Mouse (Mus musculus) cerebellum, adult 9-10 months (tissue): ENCODE data around the gene Nfix.
A peak's percentile ranks its signal among the peaks of the same experiment; 100 is the strongest.

Experiments used
- DNase-seq: peaks from one replicate; pipeline ENCODE4 v3.0.0; 2022

Nfix gene

GRCm38 (mm10) chr8:84760901-84761300 is 39.2 kb downstream of the Nfix start:
- DNase-seq: no peak

- DNase-seq: peak; percentile 66
These were observed 39.7 kb downstream of the Nfix start for GRCm38 (mm10) chr8:84760405-84760805.

- DNase-seq: no peak
These were observed 40.4 kb downstream of the Nfix start for GRCm38 (mm10) chr8:84759718-84760117.

- DNase-seq: peak; percentile 63
These were observed 41.0 kb downstream of the Nfix start for GRCm38 (mm10) chr8:84759126-84759525.

GRCm38 (mm10) chr8:84758308-84758707 is 41.8 kb downstream of the Nfix start:
- DNase-seq: peak; percentile 60

- peak; percentile 77 for DNase-seq
These were observed 42.6 kb downstream of the Nfix start for GRCm38 (mm10) chr8:84757501-84757900.

- DNase-seq: no peak
These were observed 47.2 kb downstream of the Nfix start for GRCm38 (mm10) chr8:84752734-84753582.

- DNase-seq: peak; percentile 61
These were observed 50.6 kb downstream of the Nfix start for GRCm38 (mm10) chr8:84749519-84749918.

GRCm38 (mm10) chr8:84745032-84745925 is 54.9 kb downstream of the Nfix start:
- no peak for DNase-seq

- DNase-seq: no peak
These were observed 56.4 kb downstream of the Nfix start for GRCm38 (mm10) chr8:84743517-84744420.

GRCm38 (mm10) chr8:84743054-84743415 is 57.1 kb downstream of the Nfix start:
- no peak for DNase-seq

- no peak for DNase-seq
These were observed 57.7 kb downstream of the Nfix start for GRCm38 (mm10) chr8:84742171-84743053.

GRCm38 (mm10) chr8:84740895-84741843 is 59.0 kb downstream of the Nfix start:
- DNase-seq: no peak

- DNase-seq: no peak
These were observed 60.8 kb downstream of the Nfix start for GRCm38 (mm10) chr8:84739401-84739742.

- DNase-seq: no peak
These were observed 61.3 kb downstream of the Nfix start for GRCm38 (mm10) chr8:84738715-84739400.

- no peak for DNase-seq
These were observed 61.9 kb downstream of the Nfix start for GRCm38 (mm10) chr8:84738266-84738665.

- DNase-seq: peak; percentile 89
These were observed 62.5 kb downstream of the Nfix start for GRCm38 (mm10) chr8:84737608-84738007.

GRCm38 (mm10) chr8:84736521-84736920 is 63.6 kb downstream of the Nfix start:
- DNase-seq: no peak

GRCm38 (mm10) chr8:84735597-84735996 is 64.5 kb downstream of the Nfix start:
- no peak for DNase-seq

- DNase-seq: no peak
These were observed 65.5 kb downstream of the Nfix start for GRCm38 (mm10) chr8:84734680-84735079.
